Mouse (Mus musculus) CH12.LX (cell line): ENCODE results near the gene Tnnc1. TPM values are rescaled to one million over a fixed set of nuclear protein-coding genes. Genes with fewer than 3 reads are reported as not detected.

Experiments used
- DNase-seq: peaks from one replicate; pipeline ENCODE4 v3.0.0-alpha.2; 2013; ENCODE audit errors: extremely low read depth
- H3K27ac ChIP-seq: 2 replicates; pipeline ENCODE4 v1.5.1; 2012; ENCODE audit warnings: low read depth, mild to moderate bottlenecking, control low read depth, moderate library complexity; ENCODE audit not compliant: insufficient read depth
- H3K27me3 ChIP-seq: replicated peaks from 2 replicates; pipeline ENCODE3; 2012; ENCODE audit warnings: inconsistent platforms
- H3K36me3 ChIP-seq, 2 experiments: replicated peaks in 1 of 2; 2 replicates each; pipeline versions ENCODE3 to v1.6.1; 2012; ENCODE audit warnings: inconsistent platforms in 1 of 2, low read length in 1 of 2, mild to moderate bottlenecking in 1 of 2, mixed read lengths in 1 of 2, moderate library complexity in 1 of 2; ENCODE audit not compliant: control insufficient read depth in 1 of 2, insufficient read depth in 1 of 2
- H3K4me1 ChIP-seq, 2 experiments: 2 replicates each; pipeline ENCODE4 v1.6.1; 2012; ENCODE audit warnings: inconsistent platforms in 1 of 2, moderate library complexity in 1 of 2; ENCODE audit not compliant: insufficient read depth in 2 of 2, control insufficient read depth in 1 of 2
- H3K4me2 ChIP-seq: 2 replicates; pipeline ENCODE4 v1.6.1; 2012; ENCODE audit warnings: low read depth, mild to moderate bottlenecking, control low read depth; ENCODE audit not compliant: poor library complexity, insufficient read depth, severe bottlenecking
- H3K4me3 ChIP-seq, 3 experiments: fragments of 150-350 bp in 1 of 3; sonication (generic) in 1 of 3; replicated peaks in 1 of 3; 2 replicates each; pipeline versions ENCODE3 to v1.5.1; 2011 to 2012; ENCODE audit warnings: low read depth in 2 of 3, low read length in 2 of 3, mild to moderate bottlenecking in 2 of 3, moderate library complexity in 2 of 3, control low read depth in 1 of 3, improper control_type of control experiment in 1 of 3, inconsistent platforms in 1 of 3, mixed read lengths in 1 of 3; ENCODE audit not compliant: poor library complexity in 1 of 3
- H3K79me2 ChIP-seq: replicated peaks from 2 replicates; pipeline ENCODE4 v1.6.1; 2012; ENCODE audit warnings: mild to moderate bottlenecking, moderate library complexity; ENCODE audit not compliant: control insufficient read depth, poor library complexity, insufficient read depth, severe bottlenecking; ENCODE audit errors: extremely low read depth
- H3K9ac ChIP-seq: 2 replicates; pipeline ENCODE4 v1.6.1; 2012; ENCODE audit warnings: low read depth, mild to moderate bottlenecking, control low read depth, moderate library complexity; ENCODE audit not compliant: insufficient read depth
- H3K9me3 ChIP-seq: replicated peaks from 2 replicates; pipeline ENCODE3; 2012; ENCODE audit warnings: low read length, inconsistent platforms, mixed read lengths
- CHD2 ChIP-seq: IDR thresholded peaks from 2 replicates; pipeline ENCODE4 v1.6.1; 2011; ENCODE audit warnings: low read length, improper control_type of control experiment
- CTCF ChIP-seq, 2 experiments: IDR thresholded peaks in 1 of 2; conservative IDR thresholded peaks in 1 of 2; 2 replicates each; pipeline ENCODE4 v1.5.1; 2011 to 2012; ENCODE audit warnings: low read depth in 2 of 2, low read length in 2 of 2, improper control_type of control experiment in 1 of 2, inconsistent platforms in 1 of 2, mild to moderate bottlenecking in 1 of 2, moderate library complexity in 1 of 2
- E2F4 ChIP-seq: IDR thresholded peaks from 2 replicates; pipeline ENCODE4 v1.6.1; 2011; ENCODE audit warnings: low read depth, low read length, improper control_type of control experiment; ENCODE audit not compliant: insufficient replicate concordance
- GABPA ChIP-seq: IDR thresholded peaks from 2 replicates; pipeline ENCODE4 v1.6.1; 2012; ENCODE audit warnings: low read depth, low read length, improper control_type of control experiment, inconsistent platforms; ENCODE audit not compliant: insufficient replicate concordance
- IRF4 ChIP-seq: IDR thresholded peaks from 2 replicates; pipeline ENCODE4 v1.6.1; 2014; ENCODE audit warnings: low read depth, mild to moderate bottlenecking, inconsistent platforms, low read length, improper control_type of control experiment
- JUND ChIP-seq: conservative IDR thresholded peaks from 2 replicates; pipeline ENCODE4 v1.6.1; 2011; ENCODE audit warnings: low read depth, low read length, improper control_type of control experiment
- MAX ChIP-seq: IDR thresholded peaks from 2 replicates; pipeline ENCODE4 v1.6.1; 2011; ENCODE audit warnings: low read length, improper control_type of control experiment
- MAZ ChIP-seq: IDR thresholded peaks from 2 replicates; pipeline ENCODE4 v1.6.1; 2012; ENCODE audit warnings: low read depth, mild to moderate bottlenecking, inconsistent platforms, low read length, improper control_type of control experiment, moderate library complexity
- MEF2A ChIP-seq: IDR thresholded peaks from 2 replicates; pipeline ENCODE4 v1.6.1; 2014; ENCODE audit warnings: low read depth, mild to moderate bottlenecking, inconsistent platforms, low read length, improper control_type of control experiment, borderline replicate concordance
- NRF1 ChIP-seq: IDR thresholded peaks from 2 replicates; pipeline ENCODE4 v1.6.1; 2014; ENCODE audit warnings: low read depth, mild to moderate bottlenecking, inconsistent platforms, low read length, improper control_type of control experiment, moderate library complexity
- PAX5 ChIP-seq: IDR thresholded peaks from 2 replicates; pipeline ENCODE4 v1.6.1; 2012; ENCODE audit warnings: low read length, inconsistent platforms, mixed read lengths
- POLR2A ChIP-seq: IDR thresholded peaks from 2 replicates; pipeline ENCODE4 v1.6.1; 2011; ENCODE audit warnings: low read depth, mild to moderate bottlenecking, improper control_type of control experiment, low read length
- RCOR1 ChIP-seq: conservative IDR thresholded peaks from 2 replicates; pipeline ENCODE4 v1.6.1; 2012; ENCODE audit warnings: low read depth, mild to moderate bottlenecking, inconsistent platforms, low read length, improper control_type of control experiment
- SIN3A ChIP-seq: IDR thresholded peaks from 2 replicates; pipeline ENCODE4 v1.6.1; 2012; ENCODE audit warnings: low read length, improper control_type of control experiment, inconsistent platforms
- SMC3 ChIP-seq: IDR thresholded peaks from 2 replicates; pipeline ENCODE4 v1.6.1; 2011; ENCODE audit warnings: low read depth, low read length, improper control_type of control experiment
- TCF12 ChIP-seq: IDR thresholded peaks from 2 replicates; pipeline ENCODE4 v1.6.1; 2014; ENCODE audit warnings: low read depth, mild to moderate bottlenecking, inconsistent platforms, low read length, improper control_type of control experiment
- UBTF ChIP-seq: IDR thresholded peaks from 2 replicates; pipeline ENCODE4 v1.6.1; 2012; ENCODE audit warnings: low read depth, mild to moderate bottlenecking, inconsistent platforms, low read length, improper control_type of control experiment, moderate library complexity
- ZC3H11A ChIP-seq: IDR thresholded peaks from 2 replicates; pipeline ENCODE4 v1.6.1; 2012; ENCODE audit warnings: low read depth, mild to moderate bottlenecking, inconsistent platforms, low read length, improper control_type of control experiment
- ZNF384 ChIP-seq: IDR thresholded peaks from 2 replicates; pipeline ENCODE4 v1.6.1; 2012; ENCODE audit warnings: low read depth, low read length, improper control_type of control experiment, inconsistent platforms
- dilution Hi-C: fragments of 300-500 bp; cut with MboI; formaldehyde crosslinking; loops from 2 replicates; pipeline ENCODE4 v1.14.3; 2020; ENCODE audit warnings: low sequenced_read_pairs; ENCODE audit not compliant: extremely low pct_unique_long_range_greater_than_20kb, extremely low pct_ligation_motif_present
- in situ Hi-C: fragments of 300-500 bp; cut with MboI; formaldehyde crosslinking; loops from 3 replicates; pipeline ENCODE4 v1.14.3; 2019; ENCODE audit warnings: low sequenced_read_pairs, low pct_ligation_motif_present, low pct_unique_long_range_greater_than_20kb, mixed read lengths
- polyA plus RNA-seq: library from polyadenylated mRNA; unstranded; fragments of >175 nt; gene quantifications from 2 replicates; pipeline ENCODE4 v1.2.1, GENCODE M21; 2012; ENCODE audit warnings: low read depth; ENCODE audit not compliant: insufficient read length
- total RNA-seq, 2 experiments: library from RNA; depleted of rRNA; stranded (reverse); fragments of 300-350 nt in 1 of 2; fragments of >200 nt in 1 of 2; gene quantifications; 2 replicates each; pipeline ENCODE4 v1.2.3; 2012 to 2014

The Tnnc1 gene
- total and polyA plus RNA-seq, 3 experiments: 0.25 to 0.66 (median 0.63) TPM

- H3K27me3 ChIP-seq: no peaks in the 10 kb centered on the region
- dilution Hi-C loops: no loop called here
- TF ChIP-seq NRF1 (no peak), MAX (no peak), MEF2A (no peak), ZNF384 (no peak), MAZ (no peak), TCF12 (no peak), UBTF (no peak), GABPA (no peak)
- in situ Hi-C loops: no loop called here
- H3K79me2 ChIP-seq: no peaks in the 10 kb centered on the region
- peaks cover 0 to 35% of the 10 kb centered on the region in 2 experiments for H3K36me3 ChIP-seq
- no peak overlapping the region for H3K27ac ChIP-seq
- peaks cover 6 to 20% of the 10 kb centered on the region in 2 experiments for H3K4me1 ChIP-seq
- H3K9me3 ChIP-seq: no peaks in the 10 kb centered on the region
- no peak for DNase-seq
- H3K4me3 ChIP-seq: no peak overlapping the region
- no peak overlapping the region for H3K9ac ChIP-seq
- H3K4me2 ChIP-seq: no peak overlapping the region
Measured at GRCm38 (mm10) chr14:31237101-31237882, 29.2 kb downstream of the Tnnc1 start.

- no peak for DNase-seq
- dilution Hi-C loops: no loop called here
- peaks cover 0 to 38% of the 10 kb centered on the region in 2 experiments for H3K36me3 ChIP-seq
- no peaks in the 10 kb centered on the region for H3K27me3 ChIP-seq
- H3K79me2 ChIP-seq: no peaks in the 10 kb centered on the region
- H3K9me3 ChIP-seq: no peaks in the 10 kb centered on the region
- TF ChIP-seq POLR2A: no peak
- no peak for TF ChIP-seq SMC3
- TF ChIP-seq MAX: no peak
- TF ChIP-seq GABPA: no peak
- TF ChIP-seq JUND: no peak
- TF ChIP-seq RCOR1: no peak
- TF ChIP-seq ZC3H11A: no peak
- no peak for TF ChIP-seq CHD2
- TF ChIP-seq SIN3A: no peak
- no peak for TF ChIP-seq PAX5
- TF ChIP-seq CTCF (conservative IDR thresholded peaks at IDR 0.05 in 1 of 2, IDR thresholded peaks at IDR 0.05 in 1 of 2; ENCODE audit: low read depth in 2 of 2, low read length in 2 of 2): no peak
- no peak for TF ChIP-seq E2F4
- TF ChIP-seq TCF12: no peak
- no peak for TF ChIP-seq IRF4
- TF ChIP-seq, all 38 proteins: peak for 0
- no peak overlapping the region for H3K27ac ChIP-seq
- no peak overlapping the region for H3K9ac ChIP-seq
- no peak overlapping the region for H3K4me3 ChIP-seq
- H3K4me2 ChIP-seq: no peak overlapping the region
- H3K4me1 ChIP-seq: no peaks in the 10 kb centered on the region
- in situ Hi-C loops: no loop called here
Measured at GRCm38 (mm10) chr14:31240528-31240927, 32.4 kb downstream of the Tnnc1 start.
